Mouse (Mus musculus) heart, embryonic 14.5 days (tissue): ENCODE results near the gene Gm20521. TPM values are rescaled to one million over a fixed set of nuclear protein-coding genes. Genes with fewer than 3 reads are reported as not detected.

Experiments used
- ATAC-seq: fragments of 200-750 bp; cut with Nextera tagmentation; 2 replicates; pipeline ENCODE4 v1.8.0; 2017; ENCODE audit warnings: low read depth, moderate TSS enrichment; ENCODE audit not compliant: insufficient number of reproducible peaks, insufficient read depth, low FRiP score
- H3K27ac ChIP-seq, 2 experiments: fragments of 200-500 bp in 1 of 2; fragments of 300-500 bp in 1 of 2; sonication (generic) in 1 of 2; replicated peaks in 1 of 2; 2 replicates each; pipeline ENCODE4 v1.5.1; 2012 to 2014; ENCODE audit warnings: low read depth in 2 of 2, low read length in 2 of 2, control low read depth in 1 of 2, mild to moderate bottlenecking in 1 of 2, mixed read lengths in 1 of 2; ENCODE audit not compliant: control insufficient read depth in 1 of 2, insufficient read depth in 1 of 2
- H3K27me3 ChIP-seq: fragments of 300-500 bp; sonication (generic); 2 replicates; pipeline ENCODE4 v1.6.1; 2014; ENCODE audit warnings: mild to moderate bottlenecking, low read length, control low read depth; ENCODE audit not compliant: control insufficient read depth, insufficient read depth
- H3K36me3 ChIP-seq: fragments of 300-500 bp; sonication (generic); 2 replicates; pipeline ENCODE4 v1.6.1; 2014; ENCODE audit warnings: mild to moderate bottlenecking, control low read depth, low read length, mixed read lengths; ENCODE audit not compliant: control insufficient read depth, insufficient read depth
- H3K4me1 ChIP-seq, 2 experiments: fragments of 200-500 bp in 1 of 2; fragments of 300-500 bp in 1 of 2; sonication (generic) in 1 of 2; 2 replicates each; pipeline ENCODE4 v1.6.1; 2012 to 2014; ENCODE audit warnings: low read length in 2 of 2, control low read depth in 1 of 2, mixed read lengths in 1 of 2; ENCODE audit not compliant: control insufficient read depth in 2 of 2, insufficient read depth in 2 of 2
- H3K4me2 ChIP-seq: fragments of 300-500 bp; sonication (generic); 2 replicates; pipeline ENCODE4 v1.6.1; 2014; ENCODE audit warnings: mild to moderate bottlenecking, low read length
- H3K4me3 ChIP-seq, 2 experiments: fragments of 200-500 bp in 1 of 2; fragments of 300-500 bp in 1 of 2; sonication (generic) in 1 of 2; 2 replicates each; pipeline ENCODE4 v1.5.1; 2012 to 2014; ENCODE audit warnings: low read length in 2 of 2, mild to moderate bottlenecking in 2 of 2, control low read depth in 1 of 2, low read depth in 1 of 2, moderate library complexity in 1 of 2; ENCODE audit not compliant: control insufficient read depth in 1 of 2, insufficient read depth in 1 of 2
- H3K9ac ChIP-seq: fragments of 300-500 bp; sonication (generic); 2 replicates; pipeline ENCODE4 v1.6.1; 2014; ENCODE audit warnings: mild to moderate bottlenecking, low read length
- H3K9me3 ChIP-seq: fragments of 300-500 bp; sonication (generic); 2 replicates; pipeline ENCODE4 v1.6.1; 2016; ENCODE audit warnings: low read length, control low read depth; ENCODE audit not compliant: control insufficient read depth
- WGBS: fragments of 180-500 bp; shearing (Covaris S2); extraction: QIAGEN DNeasy Blood & Tissue Kit; methylation state at CpG from one replicate; pipeline ENCODE4 v1.1.7; 2014; 5-methylcytosine and 5-hydroxymethylcytosine counted together
- polyA plus RNA-seq: library from polyadenylated mRNA; unstranded; fragments of >200 nt; fragmentation: Nextera tagmentation; extraction: Ambion mirVana; gene quantifications from 2 replicates; pipeline ENCODE4 v1.2.1, GENCODE M21; 2014

Gene Gm20521
- polyA plus RNA-seq, 1 experiment from 2014 or later: not detected

DNA sequence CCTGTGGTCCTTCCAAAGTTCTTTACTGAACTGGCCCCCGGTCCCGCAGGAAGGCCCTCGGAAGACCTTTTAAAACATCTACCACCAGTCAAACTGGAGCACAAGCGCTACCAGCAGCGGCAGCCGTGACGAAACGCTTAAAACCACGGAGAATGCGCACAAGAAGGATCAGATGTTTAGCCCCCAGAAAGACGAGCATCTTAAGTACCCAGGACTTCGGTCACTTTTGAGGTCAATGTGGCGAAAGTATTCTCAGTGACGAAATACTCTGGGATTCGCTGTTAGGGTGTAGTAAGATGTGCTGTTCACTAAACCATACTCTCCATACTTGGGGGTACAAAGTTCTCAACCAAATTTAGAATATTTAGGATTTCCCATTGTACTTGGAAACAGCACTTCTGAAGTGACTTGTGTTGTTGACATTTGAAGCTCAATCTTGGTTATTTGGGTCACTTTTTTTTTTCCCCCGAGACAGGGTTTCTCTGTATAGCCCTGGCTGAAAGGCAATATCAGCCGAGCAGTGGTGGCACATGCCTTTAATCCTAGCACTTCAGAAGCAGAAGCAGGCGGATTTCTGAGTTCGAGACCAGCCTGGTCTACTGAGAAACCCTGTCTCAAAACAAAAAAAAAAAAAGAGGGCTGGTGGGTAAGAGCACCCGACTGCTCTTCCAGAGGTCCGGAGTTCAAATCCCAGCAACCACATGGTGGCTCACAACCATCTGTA, 18.8 kb upstream of the Gm20521 start:
- Histone ChIP-seq H3K36me3 (no peaks in the 10 kb centered on the region), H3K4me3 (peak overlapping the region; percentile 92 to 97), H3K9ac (peak overlapping the region; percentile 95), H3K9me3 (no peaks in the 10 kb centered on the region), H3K27ac (peak overlapping the region; percentile 34 to 62), H3K4me2 (peak overlapping the region; percentile 78), H3K4me1 (peaks cover 2 to 5% of the 10 kb centered on the region in 2 experiments; a peak in 2 of 4 replicates), H3K27me3 (no peaks in the 10 kb centered on the region)
- no peak for ATAC-seq
- WGBS: 14% methylated on average over 21 of the region's 21 CpGs

DNA sequence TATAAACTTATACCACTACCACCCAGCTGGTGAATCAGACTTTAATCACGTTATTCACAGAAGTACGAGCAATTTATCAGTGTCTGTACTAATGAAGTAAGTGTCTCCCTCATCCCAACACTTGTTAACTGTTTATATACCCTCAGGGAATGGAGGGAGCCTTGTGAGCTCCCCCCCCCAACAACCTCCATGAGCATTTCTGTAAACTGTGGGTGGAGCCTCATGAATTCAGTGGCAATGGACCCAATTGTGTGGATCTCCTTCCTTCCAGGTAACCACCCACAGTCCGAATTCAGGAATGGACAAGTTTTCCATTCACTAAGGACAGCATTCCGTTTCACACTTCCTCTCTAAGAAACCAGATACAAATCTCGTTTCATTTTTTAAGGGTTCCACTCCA, 17.6 kb upstream of the Gm20521 start:
- no peak overlapping the region for H3K4me3 ChIP-seq
- no peak overlapping the region for H3K4me2 ChIP-seq
- no peaks in the 10 kb centered on the region for H3K9me3 ChIP-seq
- H3K27me3 ChIP-seq: no peaks in the 10 kb centered on the region
- no peak for ATAC-seq
- 66% methylated on average over 5 of the region's 5 CpGs for WGBS
- no peak overlapping the region for H3K27ac ChIP-seq
- H3K9ac ChIP-seq: no peak overlapping the region
- H3K36me3 ChIP-seq: no peaks in the 10 kb centered on the region
- H3K4me1 ChIP-seq: peaks cover 2 to 5% of the 10 kb centered on the region in 2 experiments; a peak in 2 of 4 replicates

DNA sequence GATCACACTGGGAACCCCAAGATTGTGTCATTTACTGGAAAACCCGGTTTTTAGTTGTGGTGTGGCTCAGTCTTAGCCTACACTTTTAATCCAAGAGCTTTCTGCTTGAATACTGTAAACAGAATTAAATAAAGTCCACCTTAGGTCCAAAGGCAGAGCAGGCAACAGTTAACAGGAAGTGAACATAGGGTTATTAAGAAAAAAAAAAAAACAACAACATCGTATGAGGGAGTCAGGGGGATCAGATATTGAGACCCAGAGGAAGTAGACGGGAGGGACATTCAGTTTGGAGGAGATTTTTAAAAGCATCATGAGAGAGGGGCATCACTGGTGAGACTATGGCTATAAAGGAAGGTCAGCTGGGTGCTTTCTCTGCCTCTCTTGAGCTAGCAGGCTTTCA, 17.0 kb upstream of the Gm20521 start:
- Histone ChIP-seq H3K4me1 (peaks cover 2 to 5% of the 10 kb centered on the region in 2 experiments; a peak in 2 of 4 replicates), H3K27me3 (no peaks in the 10 kb centered on the region), H3K9me3 (no peaks in the 10 kb centered on the region), H3K27ac (no peak overlapping the region), H3K4me3 (no peak overlapping the region), H3K36me3 (no peaks in the 10 kb centered on the region), H3K9ac (no peak overlapping the region), H3K4me2 (no peak overlapping the region)
- WGBS: 45% methylated on average over 3 of the region's 3 CpGs
- no peak for ATAC-seq

DNA sequence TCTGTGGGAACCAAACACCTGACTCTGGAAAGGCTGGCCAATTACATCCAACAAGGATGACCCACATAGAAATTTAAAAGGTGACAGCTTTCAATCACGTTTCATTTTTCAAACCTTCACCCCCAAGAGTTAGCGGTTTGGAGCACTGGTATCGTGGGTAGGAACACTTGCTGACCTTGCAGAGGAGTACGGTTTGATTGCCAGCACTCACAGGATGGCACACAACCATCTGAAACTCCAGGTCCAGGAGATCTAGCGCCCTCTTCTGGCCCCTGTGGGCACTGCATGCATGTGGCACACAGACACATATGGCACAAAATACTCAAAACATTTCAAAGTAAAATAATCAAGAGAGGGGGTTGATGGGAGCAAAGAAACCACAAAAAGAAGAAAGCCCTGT, 16.3 kb upstream of the Gm20521 start:
- Histone ChIP-seq H3K9me3 (no peaks in the 10 kb centered on the region), H3K27ac (no peak overlapping the region), H3K36me3 (no peaks in the 10 kb centered on the region), H3K9ac (no peak overlapping the region), H3K27me3 (no peaks in the 10 kb centered on the region), H3K4me2 (no peak overlapping the region), H3K4me3 (no peak overlapping the region), H3K4me1 (peaks cover 2 to 5% of the 10 kb centered on the region in 2 experiments; a peak in 2 of 4 replicates)
- ATAC-seq: no peak
- 54% methylated on average over 5 of the region's 5 CpGs for WGBS

DNA sequence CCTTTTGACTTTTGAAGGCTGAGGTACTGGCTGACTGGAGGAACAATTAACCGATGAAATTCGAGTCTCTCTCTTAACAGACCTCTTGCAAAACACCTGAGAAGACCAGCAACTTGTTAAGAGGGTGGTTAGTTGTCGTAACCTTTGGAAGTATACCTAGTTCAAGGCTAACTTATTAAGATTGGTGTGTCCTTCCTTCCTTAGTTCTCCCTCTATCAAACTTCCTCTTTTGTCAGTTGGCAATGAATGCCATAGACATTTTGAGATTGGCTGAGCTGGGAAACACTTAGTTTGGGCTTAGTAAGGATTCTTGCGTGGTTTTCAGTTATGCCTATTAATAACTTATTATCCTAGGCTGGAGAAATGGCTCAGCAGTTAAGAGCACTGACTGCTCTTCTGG, 15.2 kb upstream of the Gm20521 start:
- H3K9me3 ChIP-seq: no peaks in the 10 kb centered on the region
- H3K36me3 ChIP-seq: no peaks in the 10 kb centered on the region
- no peak overlapping the region for H3K9ac ChIP-seq
- H3K4me1 ChIP-seq: peaks cover 2 to 5% of the 10 kb centered on the region in 2 experiments; a peak in 2 of 4 replicates
- WGBS: 78% methylated on average over 4 of the region's 4 CpGs
- H3K27ac ChIP-seq: no peak overlapping the region
- no peak overlapping the region for H3K4me2 ChIP-seq
- no peaks in the 10 kb centered on the region for H3K27me3 ChIP-seq
- no peak for ATAC-seq
- H3K4me3 ChIP-seq: no peak overlapping the region

DNA sequence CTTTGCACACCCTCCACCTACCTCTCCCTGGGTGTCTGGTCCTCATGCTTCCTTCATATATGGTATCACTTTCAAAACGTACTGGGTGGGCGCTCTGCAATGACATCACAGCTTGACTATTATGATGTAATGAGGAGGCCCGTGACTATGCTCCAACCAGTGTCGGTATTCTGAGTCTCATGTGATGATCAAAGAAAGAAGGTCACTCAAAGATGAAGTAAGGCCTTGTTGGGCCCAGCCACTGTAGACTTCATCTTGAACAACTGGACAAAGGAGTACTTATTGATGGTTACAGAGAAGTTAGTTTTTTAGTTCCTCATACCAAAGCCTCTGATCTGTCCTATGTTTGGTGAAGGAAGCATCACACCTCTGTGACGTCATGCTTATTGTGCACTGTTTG, 12.4 kb upstream of the Gm20521 start, which contains the start of gene Homez:
Gene Homez, minus strand, starts transcription at position 101 of the 400 bp plus-strand sequence.
- 81% methylated on average over 5 of the region's 5 CpGs for WGBS
- H3K9ac ChIP-seq: no peak within 1 kb of the TSS
- no peaks in the 10 kb centered on the region for H3K36me3 ChIP-seq
- H3K4me2 ChIP-seq: no peak within 1 kb of the TSS
- no peaks in the 10 kb centered on the region for H3K27me3 ChIP-seq
- peaks cover 3 to 4% of the 10 kb centered on the region in 2 experiments; a peak in 3 of 4 replicates for H3K4me1 ChIP-seq
- ATAC-seq: no peak
- no peak within 1 kb of the TSS for H3K4me3 ChIP-seq
- H3K9me3 ChIP-seq: no peaks in the 10 kb centered on the region
- H3K27ac ChIP-seq: no peak within 1 kb of the TSS

DNA sequence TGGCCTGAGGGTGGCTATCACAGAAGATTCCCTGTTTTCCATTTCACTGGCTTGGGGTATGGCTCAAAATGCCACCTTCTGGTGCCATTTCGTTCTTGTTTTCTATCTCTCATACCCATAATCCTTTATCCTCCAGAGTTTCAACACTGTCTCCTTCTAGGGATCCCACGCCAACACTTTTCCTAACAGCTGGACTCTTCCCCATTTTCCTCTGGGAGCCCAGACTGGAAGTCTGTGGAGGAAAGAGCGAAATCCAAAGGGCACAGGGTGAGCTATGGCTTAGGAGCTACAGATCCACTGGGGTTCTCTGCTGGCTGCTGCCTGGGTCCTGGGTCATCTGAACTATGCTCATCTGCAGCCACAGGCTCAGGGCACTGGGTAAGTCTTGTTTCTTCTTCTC, 9.1 kb upstream of the Gm20521 start:
- WGBS: 90% methylated on average over 3 of the region's 3 CpGs
- no peak overlapping the region for H3K27ac ChIP-seq

More for the DNA sequence above, 9.1 kb upstream of the Gm20521 start:
- Histone ChIP-seq H3K4me2 (no peak overlapping the region), H3K4me1 (peaks cover 5 to 10% of the 10 kb centered on the region in 2 experiments), H3K36me3 (no peaks in the 10 kb centered on the region), H3K9ac (no peak overlapping the region), H3K4me3 (no peak overlapping the region), H3K9me3 (no peaks in the 10 kb centered on the region), H3K27me3 (no peaks in the 10 kb centered on the region)
- no peak for ATAC-seq
